Mouse (Mus musculus): ENCODE measurements at regions not wholly inside any gene's neighbourhood (a gene's known extent, or its start where the extent isn't known, plus 50 kb on each side); places are given as distances from the start of the nearest gene placed in this dataset.

- Histone ChIP-seq H3K4me3 (ENCODE audit: low read depth, low read length) (no peak overlapping the region), H3K4me2 (ENCODE audit: low read depth, low read length) (no peak overlapping the region), H3K9ac (ENCODE audit: low read depth, low read length) (no peak overlapping the region), H3K9me3 (ENCODE audit: control insufficient read depth, low read length) (no peaks in the 10 kb centered on the region), H3K36me3 (ENCODE audit: control insufficient read depth, insufficient read depth, low read length) (no peaks in the 10 kb centered on the region), H3K27me3 (replicated peaks; ENCODE audit: control insufficient read depth, insufficient read depth, low read length) (no peaks in the 10 kb centered on the region), H3K27ac (replicated peaks; ENCODE audit: low read depth, low read length) (no peak overlapping the region), H3K4me1 (ENCODE audit: control insufficient read depth, insufficient read depth, low read length) (no peaks in the 10 kb centered on the region)
- WGBS = 87% methylated on average over 11 of the region's 11 CpGs
- ATAC-seq (ENCODE audit: low read depth) (no peak), DNase-seq (ENCODE audit: low spot score) (no peak)
Measured at GRCm38 (mm10) chr12:26160861-26161615, 254.0 kb downstream of the Rnf144a start.

GRCm38 (mm10) chr12:26152992-26153391 is 262.1 kb downstream of the Rnf144a start:
- Histone ChIP-seq H3K36me3 (ENCODE audit: control insufficient read depth, insufficient read depth, low read length) (no peaks in the 10 kb centered on the region), H3K9me3 (ENCODE audit: control insufficient read depth, low read length) (no peaks in the 10 kb centered on the region), H3K27ac (replicated peaks; ENCODE audit: low read depth, low read length) (no peak overlapping the region), H3K27me3 (replicated peaks; ENCODE audit: control insufficient read depth, insufficient read depth, low read length) (no peaks in the 10 kb centered on the region), H3K4me1 (ENCODE audit: control insufficient read depth, insufficient read depth, low read length) (no peaks in the 10 kb centered on the region), H3K9ac (ENCODE audit: low read depth, low read length) (no peak overlapping the region), H3K4me2 (ENCODE audit: low read depth, low read length) (no peak overlapping the region), H3K4me3 (ENCODE audit: low read depth, low read length) (no peak overlapping the region)
- DNase-seq (ENCODE audit: low spot score) = no peak
- whole genome bisulfite sequencing = 58% methylated on average over 8 of the region's 8 CpGs
- no peak for ATAC-seq (ENCODE audit: low read depth)

DNA sequence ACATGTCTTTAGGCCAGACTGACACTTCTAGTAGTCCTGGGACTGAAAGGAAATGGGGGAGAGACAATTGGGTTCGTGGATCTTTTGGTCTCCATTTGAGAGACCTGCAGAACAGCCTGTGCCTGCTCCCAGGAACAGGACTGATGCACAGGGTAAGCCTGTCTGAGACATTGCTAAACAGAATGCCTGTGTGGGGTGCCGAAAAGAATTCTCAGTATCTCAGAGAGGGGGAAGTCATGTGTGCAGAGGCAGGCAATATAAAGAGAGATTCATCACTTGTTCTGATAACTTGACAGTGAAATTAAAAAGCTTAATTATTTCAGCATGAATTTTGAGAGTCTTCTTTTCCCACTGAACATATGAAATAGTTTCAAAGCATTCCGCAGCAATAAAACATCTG is 268.7 kb downstream of the Rnf144a start:
- Histone ChIP-seq H3K9me3 (ENCODE audit: control insufficient read depth, low read length) (no peaks in the 10 kb centered on the region), H3K4me3 (ENCODE audit: low read depth, low read length) (no peak overlapping the region), H3K27ac (replicated peaks; ENCODE audit: low read depth, low read length) (no peak overlapping the region), H3K4me1 (ENCODE audit: control insufficient read depth, insufficient read depth, low read length) (no peaks in the 10 kb centered on the region), H3K27me3 (replicated peaks; ENCODE audit: control insufficient read depth, insufficient read depth, low read length) (no peaks in the 10 kb centered on the region), H3K36me3 (ENCODE audit: control insufficient read depth, insufficient read depth, low read length) (no peaks in the 10 kb centered on the region), H3K9ac (ENCODE audit: low read depth, low read length) (no peak overlapping the region), H3K4me2 (ENCODE audit: low read depth, low read length) (no peak overlapping the region)
- ATAC-seq (ENCODE audit: low read depth) (no peak), DNase-seq (ENCODE audit: low spot score) (no peak)
- 63% methylated on average over 3 of the region's 3 CpGs for WGBS

GRCm38 (mm10) chr12:26145085-26145714 is 269.9 kb downstream of the Rnf144a start:
- Histone ChIP-seq H3K4me2 (ENCODE audit: low read depth, low read length) (no peak overlapping the region), H3K4me3 (ENCODE audit: low read depth, low read length) (no peak overlapping the region), H3K27me3 (replicated peaks; ENCODE audit: control insufficient read depth, insufficient read depth, low read length) (no peaks in the 10 kb centered on the region), H3K9me3 (ENCODE audit: control insufficient read depth, low read length) (no peaks in the 10 kb centered on the region), H3K27ac (replicated peaks; ENCODE audit: low read depth, low read length) (no peak overlapping the region), H3K9ac (ENCODE audit: low read depth, low read length) (no peak overlapping the region), H3K36me3 (ENCODE audit: control insufficient read depth, insufficient read depth, low read length) (no peaks in the 10 kb centered on the region), H3K4me1 (ENCODE audit: control insufficient read depth, insufficient read depth, low read length) (no peaks in the 10 kb centered on the region)
- whole genome bisulfite sequencing = 43% methylated on average over 6 of the region's 6 CpGs
- ATAC-seq (ENCODE audit: low read depth) = no peak
- no peak for DNase-seq (ENCODE audit: low spot score)

DNA sequence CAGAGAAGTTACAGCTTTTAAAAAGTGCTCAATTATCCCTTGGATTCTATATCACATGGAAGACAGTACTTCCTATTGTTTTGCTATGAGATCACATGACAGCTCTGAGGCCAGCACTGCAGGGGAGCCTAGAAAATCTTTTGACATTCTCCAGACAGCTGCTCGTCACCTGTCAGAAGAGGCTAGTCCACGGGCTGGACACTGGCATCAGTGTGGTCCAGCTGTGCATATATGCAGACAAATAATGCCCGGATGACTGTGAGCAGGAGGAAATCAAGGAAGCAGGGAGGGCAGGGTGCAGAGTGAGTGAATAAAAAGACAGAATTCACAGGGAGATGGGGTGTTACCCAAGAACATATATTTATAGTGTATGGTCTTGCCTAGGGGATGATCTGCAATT is 270.4 kb downstream of the Rnf144a start:
- Histone ChIP-seq H3K9ac (ENCODE audit: low read depth, low read length) (no peak overlapping the region), H3K4me2 (ENCODE audit: low read depth, low read length) (no peak overlapping the region), H3K4me1 (ENCODE audit: control insufficient read depth, insufficient read depth, low read length) (no peaks in the 10 kb centered on the region), H3K27ac (replicated peaks; ENCODE audit: low read depth, low read length) (no peak overlapping the region), H3K9me3 (ENCODE audit: control insufficient read depth, low read length) (no peaks in the 10 kb centered on the region), H3K27me3 (replicated peaks; ENCODE audit: control insufficient read depth, insufficient read depth, low read length) (no peaks in the 10 kb centered on the region), H3K4me3 (ENCODE audit: low read depth, low read length) (no peak overlapping the region), H3K36me3 (ENCODE audit: control insufficient read depth, insufficient read depth, low read length) (no peaks in the 10 kb centered on the region)
- DNase-seq (ENCODE audit: low spot score) (no peak), ATAC-seq (ENCODE audit: low read depth) (no peak)
- 49% methylated on average over 3 of the region's 3 CpGs for WGBS

GRCm38 (mm10) chr12:26143411-26143810 is 271.6 kb downstream of the Rnf144a start:
- Histone ChIP-seq H3K9ac (ENCODE audit: low read depth, low read length) (no peak overlapping the region), H3K27me3 (replicated peaks; ENCODE audit: control insufficient read depth, insufficient read depth, low read length) (no peaks in the 10 kb centered on the region), H3K36me3 (ENCODE audit: control insufficient read depth, insufficient read depth, low read length) (no peaks in the 10 kb centered on the region), H3K4me3 (ENCODE audit: low read depth, low read length) (no peak overlapping the region), H3K4me1 (ENCODE audit: control insufficient read depth, insufficient read depth, low read length) (no peaks in the 10 kb centered on the region), H3K4me2 (ENCODE audit: low read depth, low read length) (no peak overlapping the region), H3K27ac (replicated peaks; ENCODE audit: low read depth, low read length) (no peak overlapping the region), H3K9me3 (ENCODE audit: control insufficient read depth, low read length) (no peaks in the 10 kb centered on the region)
- 54% methylated on average over 6 of the region's 6 CpGs for WGBS
- DNase-seq (ENCODE audit: low spot score) = no peak
- no peak for ATAC-seq (ENCODE audit: low read depth)

- 85% methylated on average over 8 of the region's 8 CpGs for WGBS
Measured at GRCm38 (mm10) chr12:26130811-26131210, 284.2 kb downstream of the Rnf144a start.

GRCm38 (mm10) chr12:26130011-26130410 is 285.0 kb downstream of the Rnf144a start:
- no peak overlapping the region for H3K27ac ChIP-seq (replicated peaks; ENCODE audit: low read depth, low read length)
- H3K4me2 ChIP-seq (ENCODE audit: low read depth, low read length) = no peak overlapping the region
- no peak for DNase-seq (ENCODE audit: low spot score)
- WGBS = 78% methylated on average over 3 of the region's 3 CpGs
- H3K9me3 ChIP-seq (ENCODE audit: control insufficient read depth, low read length) = no peaks in the 10 kb centered on the region
- H3K36me3 ChIP-seq (ENCODE audit: control insufficient read depth, insufficient read depth, low read length) = no peaks in the 10 kb centered on the region
- no peak for ATAC-seq (ENCODE audit: low read depth)
- no peak overlapping the region for H3K9ac ChIP-seq (ENCODE audit: low read depth, low read length)
- H3K4me3 ChIP-seq (ENCODE audit: low read depth, low read length) = no peak overlapping the region
- no peaks in the 10 kb centered on the region for H3K27me3 ChIP-seq (replicated peaks; ENCODE audit: control insufficient read depth, insufficient read depth, low read length)
- no peaks in the 10 kb centered on the region for H3K4me1 ChIP-seq (ENCODE audit: control insufficient read depth, insufficient read depth, low read length)

More at GRCm38 (mm10) chr12:26130811-26131210, 284.2 kb downstream of the Rnf144a start:
- H3K4me3 ChIP-seq (ENCODE audit: low read depth, low read length) = no peak overlapping the region
- no peaks in the 10 kb centered on the region for H3K27me3 ChIP-seq (replicated peaks; ENCODE audit: control insufficient read depth, insufficient read depth, low read length)
- no peaks in the 10 kb centered on the region for H3K9me3 ChIP-seq (ENCODE audit: control insufficient read depth, low read length)
- no peak overlapping the region for H3K4me2 ChIP-seq (ENCODE audit: low read depth, low read length)
- ATAC-seq (ENCODE audit: low read depth) = no peak
- H3K9ac ChIP-seq (ENCODE audit: low read depth, low read length) = no peak overlapping the region
- no peak overlapping the region for H3K27ac ChIP-seq (replicated peaks; ENCODE audit: low read depth, low read length)
- no peaks in the 10 kb centered on the region for H3K4me1 ChIP-seq (ENCODE audit: control insufficient read depth, insufficient read depth, low read length)
- DNase-seq (ENCODE audit: low spot score) = no peak
- H3K36me3 ChIP-seq (ENCODE audit: control insufficient read depth, insufficient read depth, low read length) = no peaks in the 10 kb centered on the region

DNA sequence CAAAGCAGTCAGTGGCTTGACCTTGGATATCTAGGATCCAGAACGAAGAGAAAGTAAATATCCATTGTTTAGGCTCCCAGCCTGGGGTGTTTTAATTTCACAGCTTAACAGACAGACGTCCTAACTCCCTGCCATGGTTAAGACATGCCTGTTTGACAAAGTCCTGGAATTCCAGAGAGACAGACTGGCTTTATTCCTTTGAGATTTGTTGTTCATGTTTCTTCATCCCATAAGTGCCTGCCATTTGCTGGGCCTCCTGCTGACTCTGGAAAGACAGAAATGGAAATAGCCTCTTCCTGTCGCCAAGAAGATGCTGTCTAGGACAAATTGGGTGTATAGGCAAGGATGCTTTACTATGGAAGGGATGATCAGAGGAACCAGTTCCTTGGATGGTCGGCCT is 285.5 kb downstream of the Rnf144a start:
- Histone ChIP-seq H3K4me3 (ENCODE audit: low read depth, low read length) (no peak overlapping the region), H3K27me3 (replicated peaks; ENCODE audit: control insufficient read depth, insufficient read depth, low read length) (no peaks in the 10 kb centered on the region), H3K9me3 (ENCODE audit: control insufficient read depth, low read length) (no peaks in the 10 kb centered on the region), H3K9ac (ENCODE audit: low read depth, low read length) (no peak overlapping the region), H3K27ac (replicated peaks; ENCODE audit: low read depth, low read length) (no peak overlapping the region), H3K36me3 (ENCODE audit: control insufficient read depth, insufficient read depth, low read length) (no peaks in the 10 kb centered on the region), H3K4me2 (ENCODE audit: low read depth, low read length) (no peak overlapping the region), H3K4me1 (ENCODE audit: control insufficient read depth, insufficient read depth, low read length) (no peaks in the 10 kb centered on the region)
- 45% methylated on average over 4 of the region's 4 CpGs for WGBS
- DNase-seq (ENCODE audit: low spot score) (no peak), ATAC-seq (ENCODE audit: low read depth) (no peak)

All from embryonic facial prominence, embryonic 14.5 days (tissue).